Mouse (Mus musculus) liver, embryonic 15.5 days (tissue): Measurements from ENCODE around the gene Acot7. TPM values are rescaled to one million over a fixed set of nuclear protein-coding genes. Genes with fewer than 3 reads are reported as not detected.
A peak's percentile ranks its signal among the peaks of the same experiment; 100 is the strongest.

Source experiments
- ATAC-seq: fragments of 200-750 bp; cut with Nextera tagmentation; 2 replicates; pipeline ENCODE4 v1.8.0; 2017; ENCODE audit warnings: moderate number of reproducible peaks, mild to moderate bottlenecking, moderate library complexity; ENCODE audit not compliant: insufficient read depth
- H3K27ac ChIP-seq: fragments of 300-500 bp; sonication (generic); replicated peaks from 2 replicates; pipeline ENCODE4 v1.5.1; 2015; ENCODE audit warnings: mild to moderate bottlenecking, inconsistent platforms
- H3K27me3 ChIP-seq: fragments of 300-500 bp; sonication (generic); 2 replicates; pipeline ENCODE4 v1.6.1; 2015; ENCODE audit warnings: mild to moderate bottlenecking, inconsistent platforms
- H3K36me3 ChIP-seq: fragments of 300-500 bp; sonication (generic); replicated peaks from 2 replicates; pipeline ENCODE4 v1.6.1; 2015; ENCODE audit warnings: moderate library complexity, mild to moderate bottlenecking, inconsistent platforms
- H3K4me1 ChIP-seq: fragments of 300-500 bp; sonication (generic); replicated peaks from 2 replicates; pipeline ENCODE4 v1.6.1; 2015; ENCODE audit warnings: inconsistent platforms
- H3K4me2 ChIP-seq: fragments of 300-500 bp; sonication (generic); 2 replicates; pipeline ENCODE4 v1.6.1; 2015; ENCODE audit warnings: moderate library complexity, mild to moderate bottlenecking, inconsistent platforms
- H3K4me3 ChIP-seq: fragments of 300-500 bp; sonication (generic); replicated peaks from 2 replicates; pipeline ENCODE4 v1.5.1; 2015; ENCODE audit warnings: mild to moderate bottlenecking, inconsistent platforms
- H3K9ac ChIP-seq: fragments of 300-500 bp; sonication (generic); 2 replicates; pipeline ENCODE4 v1.6.1; 2015; ENCODE audit warnings: moderate library complexity, mild to moderate bottlenecking, inconsistent platforms
- H3K9me3 ChIP-seq: fragments of 300-500 bp; sonication (generic); replicated peaks from 2 replicates; pipeline ENCODE4 v1.6.1; 2016; ENCODE audit warnings: inconsistent platforms
- WGBS: fragments of 180-500 bp; shearing (Covaris S2); methylation state at CpG from one replicate; pipeline ENCODE4 v1.1.7; 2015; ENCODE audit warnings: mixed read lengths; ENCODE audit not compliant: insufficient replicate concordance; 5-methylcytosine and 5-hydroxymethylcytosine counted together
- polyA plus RNA-seq: library from polyadenylated mRNA; unstranded; fragments of >200 nt; fragmentation: Nextera tagmentation; extraction: Ambion mirVana; gene quantifications from 2 replicates; pipeline ENCODE4 v1.2.1, GENCODE M21; 2015

Gene Acot7
- polyA plus RNA-seq, 1 experiment from 2014 or later = 14.0 TPM

DNA sequence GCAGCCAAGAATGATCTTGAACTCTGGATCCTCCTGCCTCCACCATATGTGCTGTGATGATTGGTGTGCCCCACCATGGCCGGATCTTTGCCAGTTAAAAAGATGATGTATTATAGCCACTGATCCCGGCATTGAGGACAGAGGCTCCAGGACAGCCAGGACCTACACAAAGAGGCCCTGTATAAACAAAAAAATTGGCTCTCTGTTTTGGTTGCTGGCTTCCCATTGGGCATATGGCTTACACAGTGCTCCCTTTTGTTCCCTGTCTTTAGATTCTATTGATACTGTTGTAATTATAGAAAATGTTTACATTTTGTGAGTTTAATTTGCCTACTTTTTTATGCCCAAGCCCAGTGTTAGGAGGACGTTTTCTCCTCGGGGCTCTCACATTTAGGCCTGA, 14.6 kb downstream of the Acot7 start:
- H3K4me1 ChIP-seq = peaks cover 47% of the 10 kb centered on the region
- no peak overlapping the region for H3K4me2 ChIP-seq
- H3K27me3 ChIP-seq = no peaks in the 10 kb centered on the region
- WGBS = 60% methylated on average over 4 of the region's 4 CpGs
- ATAC-seq = no peak
- no peak overlapping the region for H3K4me3 ChIP-seq
- no peaks in the 10 kb centered on the region for H3K36me3 ChIP-seq
- no peaks in the 10 kb centered on the region for H3K9me3 ChIP-seq
- no peak overlapping the region for H3K27ac ChIP-seq
- H3K9ac ChIP-seq = no peak overlapping the region

DNA sequence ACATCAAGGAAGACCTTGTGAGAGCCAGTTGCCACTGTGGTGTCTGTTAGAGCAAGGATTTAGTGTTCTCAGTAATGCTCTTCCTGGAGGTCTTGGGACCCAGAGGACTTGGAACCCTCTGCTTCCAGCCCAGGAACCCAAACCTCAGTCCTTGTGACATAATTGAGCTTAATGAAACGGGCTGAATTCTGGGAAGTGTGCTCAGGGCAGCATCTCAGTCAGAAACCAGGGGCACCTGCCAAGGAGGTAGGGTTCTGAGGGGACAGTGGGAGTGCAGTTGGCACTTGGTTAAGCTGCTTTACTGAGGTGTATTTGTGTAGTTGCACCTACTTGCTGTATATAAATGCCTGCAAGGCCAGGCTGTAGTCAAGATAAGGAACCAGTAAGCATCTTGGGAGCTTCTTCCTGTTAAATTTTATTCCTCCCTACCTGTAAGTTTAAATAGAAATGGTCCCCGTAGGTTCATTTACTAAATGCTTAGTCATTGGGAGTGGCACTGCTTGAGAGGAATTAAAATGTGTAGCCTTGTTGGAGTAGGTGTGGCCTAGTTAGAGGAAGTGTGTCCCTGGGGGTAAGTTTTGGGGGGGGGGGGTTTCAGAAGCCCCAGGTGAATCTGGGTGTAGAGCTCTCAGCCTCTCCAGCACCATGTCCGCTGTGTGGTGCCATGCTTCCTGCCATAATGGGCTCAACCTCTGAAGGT, 16.7 kb downstream of the Acot7 start:
- H3K9ac ChIP-seq = no peak overlapping the region
- H3K27me3 ChIP-seq = no peaks in the 10 kb centered on the region
- 42% methylated on average over 3 of the region's 3 CpGs for WGBS
- H3K4me3 ChIP-seq = no peak overlapping the region
- no peak for ATAC-seq
- H3K36me3 ChIP-seq = no peaks in the 10 kb centered on the region
- H3K9me3 ChIP-seq = no peaks in the 10 kb centered on the region
- no peak overlapping the region for H3K4me2 ChIP-seq
- H3K4me1 ChIP-seq = peaks cover 44% of the 10 kb centered on the region
- H3K27ac ChIP-seq = no peak overlapping the region

DNA sequence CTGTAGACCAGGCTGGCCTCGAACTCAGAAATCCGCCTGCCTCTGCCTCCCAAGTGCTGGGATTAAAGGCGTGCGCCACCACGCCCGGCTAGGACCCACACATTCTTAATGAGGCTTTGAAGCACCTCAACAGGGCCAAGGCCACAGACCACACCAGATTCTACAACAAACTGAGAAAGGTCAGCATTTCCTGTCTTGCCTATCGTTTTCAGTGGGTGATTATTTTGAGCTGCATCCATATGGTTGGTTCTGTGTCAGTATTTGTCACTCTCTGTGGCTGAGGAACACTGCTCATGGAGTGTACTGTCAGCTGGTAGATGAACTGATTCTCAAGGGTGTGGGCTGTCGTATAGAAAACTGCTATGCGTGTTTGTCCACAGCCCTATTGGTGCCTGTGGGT, 18.3 kb downstream of the Acot7 start:
- no peak for ATAC-seq
- no peak overlapping the region for H3K4me2 ChIP-seq
- no peaks in the 10 kb centered on the region for H3K9me3 ChIP-seq
- H3K4me1 ChIP-seq = peaks cover 43% of the 10 kb centered on the region
- no peaks in the 10 kb centered on the region for H3K27me3 ChIP-seq
- no peak overlapping the region for H3K4me3 ChIP-seq
- H3K36me3 ChIP-seq = no peaks in the 10 kb centered on the region
- 62% methylated on average over 9 of the region's 9 CpGs for WGBS
- no peak overlapping the region for H3K9ac ChIP-seq
- no peak overlapping the region for H3K27ac ChIP-seq

- Histone ChIP-seq H3K4me2 (no peak overlapping the region), H3K27ac (no peak overlapping the region), H3K9me3 (no peaks in the 10 kb centered on the region), H3K9ac (no peak overlapping the region), H3K36me3 (no peaks in the 10 kb centered on the region), H3K4me1 (peaks cover 51% of the 10 kb centered on the region), H3K4me3 (no peak overlapping the region), H3K27me3 (no peaks in the 10 kb centered on the region; the same call in 1 of the 2 replicates)
- WGBS = 24% methylated on average over 5 of the region's 5 CpGs
- no peak for ATAC-seq
These were observed 19.6 kb downstream of the Acot7 start for GRCm38 (mm10) chr4:152197545-152197944.

- ATAC-seq = no peak
- 21% methylated on average over 1 of the region's 1 CpGs for WGBS
- H3K27ac ChIP-seq = no peak overlapping the region
These were observed 21.7 kb downstream of the Acot7 start for GRCm38 (mm10) chr4:152199617-152200016.

DNA sequence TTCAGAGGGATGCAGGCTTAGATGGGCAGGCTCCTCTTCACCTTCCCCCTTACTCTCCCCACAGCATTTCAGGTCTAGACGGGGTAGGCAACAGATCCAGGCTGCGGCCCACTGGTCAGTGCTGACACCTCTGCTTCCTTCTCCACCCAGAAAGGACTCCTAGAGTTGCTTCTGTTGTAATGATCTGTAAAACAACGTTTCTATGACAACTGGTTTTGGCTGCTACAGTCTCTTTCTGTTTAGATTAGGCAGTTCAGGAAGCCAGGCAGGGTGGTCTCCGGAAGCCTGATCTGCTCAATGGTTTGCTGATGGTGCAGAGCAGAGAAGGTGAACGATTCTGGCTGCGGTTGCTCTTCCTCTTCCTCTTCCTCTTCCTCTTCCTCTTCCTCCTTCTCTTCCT, 23.6 kb downstream of the Acot7 start:
- Histone ChIP-seq H3K4me1 (peaks cover 57% of the 10 kb centered on the region), H3K4me3 (no peak overlapping the region), H3K27ac (no peak overlapping the region), H3K9ac (no peak overlapping the region), H3K36me3 (no peaks in the 10 kb centered on the region), H3K27me3 (no peaks in the 10 kb centered on the region; the same call in 1 of the 2 replicates), H3K4me2 (no peak overlapping the region), H3K9me3 (no peaks in the 10 kb centered on the region)
- 17% methylated on average over 6 of the region's 6 CpGs for WGBS
- no peak for ATAC-seq

More at GRCm38 (mm10) chr4:152199617-152200016, 21.7 kb downstream of the Acot7 start:
- Histone ChIP-seq H3K27me3 (no peaks in the 10 kb centered on the region; the same call in 1 of the 2 replicates), H3K9me3 (no peaks in the 10 kb centered on the region), H3K36me3 (no peaks in the 10 kb centered on the region), H3K4me1 (peaks cover 50% of the 10 kb centered on the region), H3K4me3 (no peak overlapping the region), H3K9ac (no peak overlapping the region), H3K4me2 (no peak overlapping the region)

GRCm38 (mm10) chr4:152202418-152202817, 24.5 kb downstream of the Acot7 start:
- H3K27me3 ChIP-seq = no peaks in the 10 kb centered on the region; the same call in 1 of the 2 replicates
- no peak overlapping the region for H3K27ac ChIP-seq
- 61% methylated on average over 1 of the region's 1 CpGs for WGBS
- no peak overlapping the region for H3K9ac ChIP-seq
- H3K4me2 ChIP-seq = no peak overlapping the region
- no peaks in the 10 kb centered on the region for H3K36me3 ChIP-seq
- no peak for ATAC-seq
- H3K4me3 ChIP-seq = no peak overlapping the region
- H3K9me3 ChIP-seq = no peaks in the 10 kb centered on the region
- H3K4me1 ChIP-seq = peaks cover 48% of the 10 kb centered on the region

DNA sequence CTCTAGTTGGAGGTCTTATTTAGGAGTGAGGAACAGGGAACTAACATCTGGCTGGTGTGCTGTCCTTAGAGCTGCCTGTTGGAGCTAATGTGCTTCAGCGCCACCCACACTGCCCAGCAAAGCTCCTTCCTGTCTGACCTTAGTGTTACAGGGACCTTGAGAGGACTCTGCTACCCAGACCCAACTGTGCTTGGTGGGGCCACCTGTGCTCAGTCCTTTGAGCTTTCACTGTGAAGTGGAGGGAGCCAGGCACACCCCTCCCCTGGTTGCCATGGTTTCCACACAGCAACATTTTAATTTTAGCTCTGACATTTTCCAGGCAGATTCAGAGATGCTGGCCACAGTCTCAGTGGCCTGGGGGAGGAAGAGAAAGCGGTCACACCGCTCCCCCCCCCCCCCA, 25.0 kb downstream of the Acot7 start:
- Histone ChIP-seq H3K36me3 (no peaks in the 10 kb centered on the region), H3K27me3 (no peaks in the 10 kb centered on the region; the same call in 1 of the 2 replicates), H3K4me1 (peaks cover 43% of the 10 kb centered on the region), H3K27ac (no peak overlapping the region), H3K4me3 (no peak overlapping the region), H3K9me3 (no peaks in the 10 kb centered on the region), H3K9ac (no peak overlapping the region), H3K4me2 (no peak overlapping the region)
- ATAC-seq = no peak
- 64% methylated on average over 3 of the region's 3 CpGs for WGBS

- WGBS = 47% methylated on average over 6 of the region's 6 CpGs
- Histone ChIP-seq H3K9ac (no peak overlapping the region), H3K27ac (no peak overlapping the region), H3K4me1 (peaks cover 45% of the 10 kb centered on the region), H3K9me3 (no peaks in the 10 kb centered on the region), H3K36me3 (no peaks in the 10 kb centered on the region), H3K4me3 (no peak overlapping the region), H3K27me3 (no peaks in the 10 kb centered on the region; the same call in 1 of the 2 replicates), H3K4me2 (no peak overlapping the region)
- ATAC-seq = 0 out of 2 replicates have a peak, but pooled peaks have one; percentile 37
These were observed 26.7 kb downstream of the Acot7 start for GRCm38 (mm10) chr4:152204663-152205062.

DNA sequence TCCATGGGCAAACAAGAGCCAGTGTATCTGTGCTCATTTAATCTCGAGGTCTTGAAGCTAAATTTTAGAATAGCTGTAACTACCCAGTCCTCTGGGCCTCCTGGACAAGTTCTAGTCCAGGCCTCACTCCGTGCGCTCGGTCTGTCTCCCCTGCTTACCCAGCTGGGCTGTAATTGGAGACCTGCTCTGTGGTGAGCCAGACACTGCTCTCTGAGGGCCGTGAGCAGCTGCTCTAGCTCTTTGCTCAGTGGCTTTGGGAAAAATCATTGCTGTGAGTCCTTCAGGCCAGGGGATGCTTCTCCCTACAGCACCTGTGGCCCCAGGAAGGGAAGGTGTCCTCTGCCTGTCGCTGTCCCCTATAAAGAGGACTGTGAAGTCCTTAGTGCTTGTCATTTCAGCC, 28.3 kb downstream of the Acot7 start:
- no peak for ATAC-seq
- H3K4me2 ChIP-seq = no peak overlapping the region
- H3K9me3 ChIP-seq = no peaks in the 10 kb centered on the region
- no peak overlapping the region for H3K9ac ChIP-seq
- 66% methylated on average over 6 of the region's 6 CpGs for WGBS
- H3K27ac ChIP-seq = no peak overlapping the region
- H3K36me3 ChIP-seq = no peaks in the 10 kb centered on the region
- H3K4me1 ChIP-seq = peaks cover 38% of the 10 kb centered on the region
- H3K4me3 ChIP-seq = no peak overlapping the region
- no peaks in the 10 kb centered on the region; the same call in 1 of the 2 replicates for H3K27me3 ChIP-seq

GRCm38 (mm10) chr4:152209623-152210022, 31.7 kb downstream of the Acot7 start:
- Histone ChIP-seq H3K4me3 (no peak overlapping the region), H3K4me1 (peaks cover 36% of the 10 kb centered on the region), H3K4me2 (no peak overlapping the region), H3K9me3 (no peaks in the 10 kb centered on the region), H3K36me3 (no peaks in the 10 kb centered on the region), H3K27ac (no peak overlapping the region), H3K27me3 (no peaks in the 10 kb centered on the region), H3K9ac (no peak overlapping the region)
- no peak for ATAC-seq
- WGBS = 30% methylated on average over 4 of the region's 4 CpGs

DNA sequence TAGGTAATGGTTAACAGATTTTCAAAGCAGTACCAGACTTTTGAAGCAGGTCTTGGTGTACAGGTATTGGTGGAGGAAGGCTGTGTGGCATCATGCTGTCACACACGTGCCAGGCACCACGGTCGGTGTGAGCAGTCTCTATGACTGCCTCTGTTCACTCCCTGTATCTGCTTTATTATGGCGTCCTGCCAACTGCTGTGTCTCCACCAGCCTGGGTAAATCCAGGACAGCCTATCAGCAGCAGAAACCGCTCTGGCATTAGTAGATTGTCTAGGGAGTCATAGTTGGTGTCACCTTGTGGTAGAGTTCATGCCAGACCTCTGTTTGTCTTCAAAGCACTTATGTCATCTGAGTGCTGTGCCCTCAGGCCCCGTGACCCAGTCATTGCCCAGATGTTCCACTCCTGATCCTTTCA, 34.2 kb downstream of the Acot7 start:
- Histone ChIP-seq H3K4me1 (peaks cover 22% of the 10 kb centered on the region), H3K4me3 (no peak overlapping the region), H3K9me3 (no peaks in the 10 kb centered on the region), H3K9ac (no peak overlapping the region), H3K27ac (0 out of 2 replicates have a peak overlapping the region, but pooled peaks have one; percentile 10), H3K4me2 (no peak overlapping the region), H3K36me3 (no peaks in the 10 kb centered on the region), H3K27me3 (no peaks in the 10 kb centered on the region)
- 50% methylated on average over 6 of the region's 6 CpGs for WGBS
- ATAC-seq = peak; percentile 72
